Mouse (Mus musculus): ENCODE results near the gene Olfr1033.
"Not testable (repeated sequence)": the region's sequence is repeated elsewhere in the genome, so short reads cannot be mapped to it uniquely, and the experiment has no call there.

GRCm38 (mm10) chr2:86020406-86020805 is at the start of gene Olfr1033:
- TF ChIP-seq CTCF (IDR thresholded peaks at IDR 0.05; ENCODE audit: low read depth, low read length); POLR2A (IDR thresholded peaks at IDR 0.05; ENCODE audit: borderline replicate concordance, low read depth, low read length): not testable (repeated sequence)

Data from bone marrow macrophage, adult 2 months (primary cell).